30 mouse cellular contexts compared by ENCODE assay signal in genomic region chr16:92860649-92861048, GRCm38 (mm10).
"Had no signal": no experiment of that assay in that cellular context is flagged by ENCODE, and none has a peak within 500 bp of the region (broad histone marks: within the 10 kb centered on the region; RNA-seq: fewer than 3 reads in every experiment).

No protein-coding gene starts in this region.

- H3K36me3 ChIP-seq: limb, embryonic 10.5 days; limb, embryonic 12.5 days; limb, embryonic 13.5 days; limb, embryonic 15.5 days; liver, embryonic 12.5 days; liver, embryonic 13.5 days; liver, embryonic 15.5 days; lung, embryonic 15.5 days; midbrain, embryonic 10.5 days; midbrain, embryonic 12.5 days; midbrain, embryonic 13.5 days; midbrain, embryonic 15.5 days; neural tube, embryonic 12.5 days had no signal

- H3K4me2 ChIP-seq: limb, embryonic 12.5 days; limb, embryonic 13.5 days; limb, embryonic 15.5 days; liver, embryonic 11.5 days; liver, embryonic 12.5 days; liver, embryonic 13.5 days; liver, embryonic 15.5 days; lung, embryonic 14.5 days; lung, embryonic 15.5 days; midbrain, embryonic 11.5 days; midbrain, embryonic 12.5 days; midbrain, embryonic 13.5 days; midbrain, embryonic 15.5 days; neural tube, embryonic 12.5 days had no signal

- DNase-seq: left cerebral cortex, postnatal 4 days; liver; liver, embryonic 13.5 days; liver, postnatal 0 days; lung, adult 18-20 months; lung, adult 2 months; lung, embryonic 14.5 days; lung, postnatal 10 days; lung, postnatal 14 days; lung, postnatal 36 days; lung, postnatal 4 days; midbrain, embryonic 14.5 days had no signal

- H3K4me3 ChIP-seq: limb, embryonic 10.5 days; limb, embryonic 12.5 days; limb, embryonic 13.5 days; limb, embryonic 15.5 days; liver, embryonic 12.5 days; liver, embryonic 13.5 days; liver, embryonic 15.5 days; lung, embryonic 15.5 days; megakaryocyte, embryonic 14.5 days; midbrain, embryonic 10.5 days; midbrain, embryonic 12.5 days; midbrain, embryonic 13.5 days; midbrain, embryonic 15.5 days; neural tube, embryonic 12.5 days had no signal

- H3K27me3 ChIP-seq: limb, embryonic 12.5 days; limb, embryonic 13.5 days; limb, embryonic 15.5 days; lung, embryonic 15.5 days; megakaryocyte, embryonic 14.5 days; midbrain, embryonic 12.5 days; midbrain, embryonic 13.5 days; midbrain, embryonic 15.5 days; neural tube, embryonic 12.5 days had no signal

- H3K27ac ChIP-seq: limb, embryonic 10.5 days; limb, embryonic 12.5 days; limb, embryonic 13.5 days; limb, embryonic 15.5 days; liver, embryonic 12.5 days; liver, embryonic 13.5 days; liver, embryonic 14.5 days; liver, embryonic 15.5 days; lung, embryonic 15.5 days; midbrain, embryonic 10.5 days; midbrain, embryonic 12.5 days; midbrain, embryonic 13.5 days; midbrain, embryonic 15.5 days; neural tube, embryonic 12.5 days had no signal

- ATAC-seq: liver, embryonic 12.5 days; liver, postnatal 0 days; lung, postnatal 0 days; midbrain, embryonic 13.5 days; midbrain, embryonic 15.5 days; midbrain, embryonic 16.5 days had no signal
